Mouse (Mus musculus) forebrain, embryonic 11.5 days (tissue): ENCODE measurements at regions not wholly inside any gene's neighbourhood (a gene's known extent, or its start where the extent isn't known, plus 50 kb on each side); places are given as distances from the start of the nearest gene placed in this dataset.

Experiments
- ATAC-seq: fragments of 200-750 bp; cut with Nextera tagmentation; replicated peaks from 2 replicates; pipeline ENCODE4 v1.8.0; 2017; ENCODE audit warnings: moderate TSS enrichment; ENCODE audit not compliant: low FRiP score
- DNase-seq: peaks from one replicate; pipeline ENCODE4 v3.0.0-alpha.2; 2017; ENCODE audit warnings: low spot score
- H3K27ac ChIP-seq: fragments of 300-500 bp; sonication (generic); 2 replicates; pipeline ENCODE4 v1.5.1; 2014; ENCODE audit warnings: low read depth, low read length
- H3K27me3 ChIP-seq: fragments of 300-500 bp; sonication (generic); 2 replicates; pipeline ENCODE4 v1.6.1; 2014; ENCODE audit warnings: mild to moderate bottlenecking, low read length, mixed read lengths; ENCODE audit not compliant: control insufficient read depth, insufficient read depth
- H3K36me3 ChIP-seq: fragments of 300-500 bp; sonication (generic); 2 replicates; pipeline ENCODE4 v1.6.1; 2014; ENCODE audit warnings: mild to moderate bottlenecking, low read length, moderate library complexity, mixed read lengths; ENCODE audit not compliant: control insufficient read depth, insufficient read depth
- H3K4me1 ChIP-seq: fragments of 300-500 bp; sonication (generic); replicated peaks from 2 replicates; pipeline ENCODE4 v1.6.1; 2014; ENCODE audit warnings: low read length, mixed read lengths; ENCODE audit not compliant: control insufficient read depth, insufficient read depth
- H3K4me2 ChIP-seq: fragments of 300-500 bp; sonication (generic); 2 replicates; pipeline ENCODE4 v1.6.1; 2014; ENCODE audit warnings: low read depth, mild to moderate bottlenecking, low read length, moderate library complexity, mixed read lengths; ENCODE audit not compliant: severe bottlenecking
- H3K4me3 ChIP-seq: fragments of 300-500 bp; sonication (generic); 2 replicates; pipeline ENCODE4 v1.5.1; 2014; ENCODE audit warnings: low read depth, low read length
- H3K9ac ChIP-seq: fragments of 300-500 bp; sonication (generic); 2 replicates; pipeline ENCODE4 v1.6.1; 2014; ENCODE audit warnings: low read length
- H3K9me3 ChIP-seq: fragments of 300-500 bp; sonication (generic); 2 replicates; pipeline ENCODE4 v1.6.1; 2016; ENCODE audit warnings: low read length, mixed read lengths; ENCODE audit not compliant: control insufficient read depth
- WGBS: fragments of 180-500 bp; shearing (Covaris S2); extraction: QIAGEN DNeasy Blood & Tissue Kit; methylation state at CpG from one replicate; pipeline ENCODE4 v1.1.7; 2014; 5-methylcytosine and 5-hydroxymethylcytosine counted together

GRCm38 (mm10) chr15:41379637-41380036 lies 1245.5 kb downstream of the 9330182O14Rik start:
- no peak overlapping the region for H3K27ac ChIP-seq
- no peaks in the 10 kb centered on the region for H3K36me3 ChIP-seq
- DNase-seq = no peak
- no peak for ATAC-seq
- H3K4me1 ChIP-seq = no peaks in the 10 kb centered on the region
- no peaks in the 10 kb centered on the region for H3K27me3 ChIP-seq
- no peak overlapping the region for H3K4me2 ChIP-seq
- no peak overlapping the region for H3K9ac ChIP-seq
- 92% methylated on average over 5 of the region's 5 CpGs for WGBS
- H3K4me3 ChIP-seq = no peak overlapping the region
- H3K9me3 ChIP-seq = no peaks in the 10 kb centered on the region

- Histone ChIP-seq H3K9me3 (no peaks in the 10 kb centered on the region), H3K4me3 (no peak overlapping the region), H3K4me2 (no peak overlapping the region), H3K9ac (no peak overlapping the region), H3K36me3 (no peaks in the 10 kb centered on the region), H3K27me3 (no peaks in the 10 kb centered on the region), H3K4me1 (no peaks in the 10 kb centered on the region), H3K27ac (no peak overlapping the region)
- ATAC-seq = no peak
- DNase-seq = no peak
- WGBS = 91% methylated on average over 7 of the region's 7 CpGs
These were observed 1246.3 kb downstream of the 9330182O14Rik start for GRCm38 (mm10) chr15:41380429-41380828.

- Histone ChIP-seq H3K36me3 (no peaks in the 10 kb centered on the region), H3K27me3 (no peaks in the 10 kb centered on the region), H3K4me3 (no peak overlapping the region), H3K4me1 (no peaks in the 10 kb centered on the region), H3K4me2 (no peak overlapping the region), H3K9ac (no peak overlapping the region), H3K9me3 (no peaks in the 10 kb centered on the region), H3K27ac (no peak overlapping the region)
- DNase-seq (no peak), ATAC-seq (no peak)
- 34% methylated on average over 2 of the region's 2 CpGs for WGBS
These were observed 1256.5 kb downstream of the 9330182O14Rik start for GRCm38 (mm10) chr15:41390699-41391098.
